Mouse (Mus musculus) testis, adult 2 months (tissue): ENCODE data around the gene Ccdc149.

Source experiments
- CTCF ChIP-seq: fragments of 200-500 bp; IDR thresholded peaks from 2 replicates; pipeline ENCODE4 v1.5.1; 2012; ENCODE audit warnings: low read depth, mild to moderate bottlenecking, inconsistent platforms, low read length, moderate library complexity; ENCODE audit not compliant: control insufficient read depth, insufficient read depth, insufficient replicate concordance
- POLR2A ChIP-seq: fragments of 200-500 bp; IDR thresholded peaks from 2 replicates; pipeline ENCODE4 v1.6.1; 2012; ENCODE audit warnings: low read depth, mild to moderate bottlenecking, inconsistent platforms, low read length, moderate library complexity; ENCODE audit not compliant: control insufficient read depth

DNA sequence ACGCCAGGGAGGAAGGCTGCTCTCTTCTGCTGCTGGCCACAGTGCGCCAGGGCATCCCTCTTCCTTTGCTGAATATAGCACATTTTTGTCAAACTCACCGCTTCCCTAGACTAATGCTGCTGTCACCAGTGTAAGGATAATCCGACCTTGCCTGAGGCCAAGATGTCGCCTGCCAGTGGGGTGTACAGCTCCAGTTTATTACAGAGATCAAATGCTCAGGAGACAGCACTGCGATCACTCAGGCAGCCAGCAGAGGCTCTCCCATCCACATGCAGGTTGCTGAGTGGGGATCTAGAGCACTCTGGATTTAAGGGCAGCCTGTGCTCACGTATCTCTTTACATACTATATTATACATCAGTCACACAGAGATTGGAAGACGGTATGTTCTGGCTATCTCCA is 22.1 kb downstream of the Ccdc149 start:
- TF ChIP-seq POLR2A (no peak), CTCF (no peak)
